Mouse (Mus musculus): ENCODE measurements around the gene Fam53b. TPM values are rescaled to one million over a fixed set of nuclear protein-coding genes. Genes with fewer than 3 reads are reported as not detected.

The Fam53b gene
- polyA plus RNA-seq, 1 experiment = 22.1 TPM

DNA sequence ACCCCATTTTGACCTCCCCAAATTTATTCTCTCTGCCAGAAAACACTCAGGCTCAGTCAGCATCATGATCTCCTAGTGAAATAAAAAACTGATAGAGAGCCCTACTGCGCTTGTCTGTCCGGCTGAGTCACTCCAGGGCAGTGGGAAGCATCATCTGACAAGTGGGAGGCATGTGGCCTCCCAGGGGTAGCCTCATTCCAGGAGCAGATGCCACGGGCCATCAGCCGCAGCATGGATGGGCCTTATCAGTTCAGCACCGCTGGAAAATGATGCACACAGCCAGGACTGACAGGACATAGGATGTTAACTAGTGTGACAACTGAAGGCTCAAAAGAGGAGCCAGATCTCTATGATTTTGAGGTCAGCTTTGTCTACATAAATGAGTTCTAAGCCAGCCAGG is 27.6 kb upstream of the Fam53b start:
- Histone ChIP-seq H3K4me3 (replicated peaks) (peak overlapping the region; percentile 71), H3K27me3 (replicated peaks) (no peaks in the 10 kb centered on the region), H3K4me1 (peaks cover 79% of the 10 kb centered on the region), H3K9me3 (no peaks in the 10 kb centered on the region), H3K36me3 (replicated peaks; ENCODE audit: low read length) (peaks cover 9% of the 10 kb centered on the region)
- TF ChIP-seq GATA1 (IDR thresholded peaks at IDR 0.05; ENCODE audit: borderline replicate concordance, low read length) = 0 out of 3 replicates have a peak, but pooled peaks have one; percentile 20
- TF ChIP-seq FLI1 (IDR thresholded peaks at IDR 0.05; ENCODE audit: low read length) = no peak

DNA sequence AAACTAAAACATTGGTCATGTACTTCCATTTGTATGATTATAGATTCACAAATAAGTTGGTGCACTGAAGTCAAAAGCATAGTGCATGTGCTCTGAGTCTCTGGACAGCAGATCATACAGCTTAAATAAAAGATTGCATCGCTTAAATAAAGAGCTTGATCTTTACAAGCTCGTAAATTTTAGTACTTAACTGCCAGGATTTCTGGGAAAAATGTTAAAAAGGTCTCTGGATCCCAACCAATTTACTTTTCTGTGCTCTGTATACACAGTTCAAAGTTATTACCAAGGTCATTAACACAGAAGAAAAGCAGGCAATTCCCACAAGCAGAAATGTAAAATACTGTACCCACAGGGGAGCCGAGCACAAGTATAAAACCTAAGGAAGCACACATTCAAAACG is 17.3 kb upstream of the Fam53b start:
- Histone ChIP-seq H3K9me3 (no peaks in the 10 kb centered on the region), H3K27me3 (replicated peaks) (no peaks in the 10 kb centered on the region), H3K36me3 (replicated peaks; ENCODE audit: low read length) (peaks cover 52% of the 10 kb centered on the region), H3K4me3 (replicated peaks) (no peak overlapping the region), H3K4me1 (peaks cover 38% of the 10 kb centered on the region)
- TF ChIP-seq GATA1 (IDR thresholded peaks at IDR 0.05; ENCODE audit: borderline replicate concordance, low read length) (no peak), FLI1 (IDR thresholded peaks at IDR 0.05; ENCODE audit: low read length) (no peak)

DNA sequence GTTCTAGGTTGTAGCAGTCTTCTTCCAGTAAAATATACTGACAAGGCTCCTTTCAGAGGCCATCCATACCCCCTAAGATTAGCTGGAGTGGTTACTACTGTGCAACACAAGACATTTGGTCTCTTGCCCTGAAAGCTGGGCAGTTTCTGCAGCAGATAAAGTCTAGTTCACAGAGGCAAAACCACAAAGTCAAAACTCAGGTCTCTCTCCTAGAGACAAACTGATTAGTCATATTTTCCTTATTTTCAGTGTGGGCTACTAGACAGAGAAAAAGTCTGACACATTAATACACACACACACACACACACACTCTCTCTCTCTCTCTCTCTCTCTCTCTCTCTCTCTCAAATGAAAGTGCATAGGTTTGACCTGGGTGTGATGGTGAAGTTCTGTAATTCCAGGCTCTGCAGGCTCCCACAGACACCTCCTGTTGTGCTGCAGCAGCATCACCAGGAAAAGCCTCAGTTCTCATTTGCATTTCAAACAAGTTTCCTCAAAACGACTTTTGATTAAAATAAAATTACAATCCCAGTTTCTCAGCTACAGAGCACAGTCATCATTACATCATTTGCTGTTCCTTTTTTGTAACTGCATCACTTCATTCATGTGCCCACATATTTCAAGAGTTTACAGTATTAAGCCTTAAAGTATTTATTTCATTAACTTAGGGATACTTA is 10.8 kb upstream of the Fam53b start:
- Histone ChIP-seq H3K4me3 (replicated peaks) (no peak overlapping the region), H3K9me3 (no peaks in the 10 kb centered on the region), H3K4me1 (peaks cover 63% of the 10 kb centered on the region), H3K27me3 (replicated peaks) (no peaks in the 10 kb centered on the region), H3K36me3 (replicated peaks; ENCODE audit: low read length) (peaks cover 23% of the 10 kb centered on the region)
- TF ChIP-seq GATA1 (IDR thresholded peaks at IDR 0.05; ENCODE audit: borderline replicate concordance, low read length) (no peak), FLI1 (IDR thresholded peaks at IDR 0.05; ENCODE audit: low read length) (no peak)

DNA sequence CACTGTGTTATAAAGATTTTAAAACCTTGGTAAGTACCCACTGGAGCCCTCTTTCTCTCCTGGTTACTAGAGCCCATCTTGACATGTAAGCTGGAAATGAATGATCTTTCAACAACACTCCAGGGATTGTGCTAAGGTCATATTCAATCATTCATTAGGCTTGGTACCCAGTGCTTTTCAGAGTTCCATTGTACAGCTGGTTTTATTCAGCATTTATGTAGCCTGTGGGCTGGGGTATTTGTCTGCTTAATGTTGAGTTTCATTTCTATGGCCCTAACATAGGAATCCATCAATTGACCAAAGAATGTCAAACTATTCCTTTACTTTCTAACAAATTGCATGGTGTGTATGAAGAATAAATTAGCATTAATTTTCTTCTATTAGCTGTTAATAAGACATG is 10.1 kb upstream of the Fam53b start:
- Histone ChIP-seq H3K4me1 (peaks cover 62% of the 10 kb centered on the region), H3K4me3 (replicated peaks) (no peak overlapping the region), H3K9me3 (no peaks in the 10 kb centered on the region), H3K36me3 (replicated peaks; ENCODE audit: low read length) (peaks cover 23% of the 10 kb centered on the region), H3K27me3 (replicated peaks) (no peaks in the 10 kb centered on the region)
- no peak for TF ChIP-seq FLI1 (IDR thresholded peaks at IDR 0.05; ENCODE audit: low read length)
- no peak for TF ChIP-seq GATA1 (IDR thresholded peaks at IDR 0.05; ENCODE audit: borderline replicate concordance, low read length)

DNA sequence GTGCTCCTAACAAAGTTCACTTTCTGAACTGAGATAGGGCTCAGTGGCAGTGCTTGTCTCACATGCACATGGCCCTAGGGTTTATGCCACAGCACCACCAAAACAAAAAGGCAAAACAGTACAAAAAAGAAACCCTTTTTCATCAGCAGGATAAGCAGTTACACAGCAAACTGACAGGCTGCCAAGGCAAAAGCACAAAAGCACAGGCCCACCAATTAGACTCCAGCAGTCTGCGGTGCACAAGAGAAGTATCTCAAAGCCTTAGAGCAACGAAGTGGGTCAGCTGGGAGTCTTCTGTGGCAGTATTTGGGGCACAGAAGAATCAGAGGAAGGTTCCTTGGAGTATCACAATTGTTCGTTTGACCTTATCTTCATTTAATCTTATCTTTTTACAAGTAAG is 7.0 kb upstream of the Fam53b start:
- no peak for TF ChIP-seq FLI1 (IDR thresholded peaks at IDR 0.05; ENCODE audit: low read length)
- H3K9me3 ChIP-seq = no peaks in the 10 kb centered on the region
- no peak overlapping the region for H3K4me3 ChIP-seq (replicated peaks)
- H3K36me3 ChIP-seq (replicated peaks; ENCODE audit: low read length) = peaks cover 18% of the 10 kb centered on the region
- peaks cover 36% of the 10 kb centered on the region for H3K4me1 ChIP-seq
- H3K27me3 ChIP-seq (replicated peaks) = no peaks in the 10 kb centered on the region

DNA sequence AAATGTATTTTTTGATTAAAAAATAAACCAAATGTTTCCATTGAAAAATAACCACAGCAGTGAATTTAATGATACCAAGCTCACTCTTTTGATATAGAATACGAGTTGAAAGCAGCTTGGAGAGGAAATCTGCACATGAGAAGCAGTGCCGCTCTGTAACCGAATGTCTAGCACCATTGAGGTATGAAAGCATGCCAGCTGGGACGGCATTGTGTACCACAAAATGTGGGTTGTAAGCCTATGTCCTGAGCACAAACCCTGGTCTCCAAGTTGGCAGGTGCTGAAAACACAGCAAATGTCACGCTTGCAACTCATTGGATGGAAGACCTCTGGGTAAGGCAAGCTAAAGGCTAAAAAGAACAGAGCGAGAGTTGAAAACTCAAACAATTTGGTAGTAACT is 3.4 kb upstream of the Fam53b start:
- peaks cover 11% of the 10 kb centered on the region for H3K4me1 ChIP-seq
- H3K4me3 ChIP-seq (replicated peaks) = no peak overlapping the region
- no peaks in the 10 kb centered on the region for H3K27me3 ChIP-seq (replicated peaks)
- no peak for TF ChIP-seq GATA1 (IDR thresholded peaks at IDR 0.05; ENCODE audit: borderline replicate concordance, low read length)
- no peak for TF ChIP-seq FLI1 (IDR thresholded peaks at IDR 0.05; ENCODE audit: low read length)
- peaks cover 15% of the 10 kb centered on the region for H3K36me3 ChIP-seq (replicated peaks; ENCODE audit: low read length)
- H3K9me3 ChIP-seq = no peaks in the 10 kb centered on the region

DNA sequence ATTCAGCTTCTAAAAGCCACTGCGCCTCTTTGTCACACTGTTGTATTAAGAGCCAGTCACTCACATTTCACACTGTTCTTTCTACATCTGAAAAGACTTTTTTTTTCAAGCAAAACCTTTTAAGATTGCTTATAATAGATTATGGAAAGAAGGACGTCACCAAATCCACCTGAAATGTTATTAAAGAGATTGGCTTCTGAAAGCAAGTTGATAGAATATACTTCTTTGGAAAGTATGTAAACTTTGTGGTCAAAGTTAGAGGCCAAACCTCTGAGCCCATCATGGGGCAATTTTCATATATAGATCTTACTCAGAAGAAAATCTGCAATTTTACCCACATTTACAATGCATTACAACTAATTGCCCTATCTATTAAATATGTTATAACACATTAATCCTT is 2.8 kb upstream of the Fam53b start:
- H3K4me1 ChIP-seq = peaks cover 12% of the 10 kb centered on the region
- no peak overlapping the region for H3K4me3 ChIP-seq (replicated peaks)
- no peaks in the 10 kb centered on the region for H3K9me3 ChIP-seq
- no peaks in the 10 kb centered on the region for H3K27me3 ChIP-seq (replicated peaks)
- TF ChIP-seq FLI1 (IDR thresholded peaks at IDR 0.05; ENCODE audit: low read length) (no peak), GATA1 (IDR thresholded peaks at IDR 0.05; ENCODE audit: borderline replicate concordance, low read length) (no peak)
- H3K36me3 ChIP-seq (replicated peaks; ENCODE audit: low read length) = peaks cover 14% of the 10 kb centered on the region

DNA sequence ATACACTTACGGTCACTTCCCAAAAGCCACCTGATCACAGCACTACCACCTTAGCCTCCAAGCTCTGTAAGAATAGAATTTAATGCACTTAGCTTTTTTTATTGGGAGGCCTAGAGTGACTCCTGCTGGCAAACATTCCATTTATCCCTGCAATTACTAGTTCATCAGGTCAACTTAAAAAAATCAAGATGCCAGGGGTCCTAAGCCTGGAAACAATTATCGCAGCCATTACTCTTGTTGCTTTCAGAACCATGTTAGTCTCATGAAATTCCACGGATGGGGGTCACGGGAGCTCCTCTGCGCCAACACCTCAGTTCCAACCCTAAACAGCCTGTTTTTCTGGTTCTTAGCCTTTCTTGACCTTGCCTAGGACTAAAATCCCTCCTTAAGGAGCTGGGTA is 1.4 kb upstream of the Fam53b start:
- H3K27me3 ChIP-seq (replicated peaks) = no peaks in the 10 kb centered on the region
- no peak for TF ChIP-seq GATA1 (IDR thresholded peaks at IDR 0.05; ENCODE audit: borderline replicate concordance, low read length)
- no peak for TF ChIP-seq FLI1 (IDR thresholded peaks at IDR 0.05; ENCODE audit: low read length)

DNA sequence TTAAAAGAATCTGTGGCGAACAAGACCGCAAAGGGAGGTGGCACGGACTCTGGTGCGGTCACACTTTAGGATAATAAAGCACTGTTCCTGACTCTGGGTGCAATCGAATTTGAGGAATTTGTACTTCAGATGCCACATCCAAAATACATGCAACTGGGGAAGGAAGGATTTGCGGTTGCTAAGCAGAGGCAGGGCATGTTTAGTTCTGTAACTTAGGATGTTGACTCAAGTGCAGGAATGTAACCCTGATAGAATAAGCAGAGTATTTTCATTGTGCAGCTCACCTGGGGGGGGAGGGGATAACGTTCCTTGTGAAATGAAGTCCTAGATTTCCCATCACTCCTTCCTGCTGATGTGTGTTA is 384 bp upstream of the Fam53b start:
- Histone ChIP-seq H3K9me3 (no peaks in the 10 kb centered on the region), H3K27me3 (replicated peaks) (no peaks in the 10 kb centered on the region), H3K36me3 (replicated peaks; ENCODE audit: low read length) (peaks cover 8% of the 10 kb centered on the region), H3K4me3 (replicated peaks) (peak overlapping the region; percentile 98), H3K4me1 (peaks cover 31% of the 10 kb centered on the region)
- TF ChIP-seq GATA1 (IDR thresholded peaks at IDR 0.05; ENCODE audit: borderline replicate concordance, low read length) (no peak), FLI1 (IDR thresholded peaks at IDR 0.05; ENCODE audit: low read length) (no peak)

More for the DNA sequence above, 1.4 kb upstream of the Fam53b start:
- H3K9me3 ChIP-seq = no peaks in the 10 kb centered on the region
- peaks cover 21% of the 10 kb centered on the region for H3K4me1 ChIP-seq
- no peak overlapping the region for H3K4me3 ChIP-seq (replicated peaks)
- H3K36me3 ChIP-seq (replicated peaks; ENCODE audit: low read length) = peaks cover 8% of the 10 kb centered on the region

DNA sequence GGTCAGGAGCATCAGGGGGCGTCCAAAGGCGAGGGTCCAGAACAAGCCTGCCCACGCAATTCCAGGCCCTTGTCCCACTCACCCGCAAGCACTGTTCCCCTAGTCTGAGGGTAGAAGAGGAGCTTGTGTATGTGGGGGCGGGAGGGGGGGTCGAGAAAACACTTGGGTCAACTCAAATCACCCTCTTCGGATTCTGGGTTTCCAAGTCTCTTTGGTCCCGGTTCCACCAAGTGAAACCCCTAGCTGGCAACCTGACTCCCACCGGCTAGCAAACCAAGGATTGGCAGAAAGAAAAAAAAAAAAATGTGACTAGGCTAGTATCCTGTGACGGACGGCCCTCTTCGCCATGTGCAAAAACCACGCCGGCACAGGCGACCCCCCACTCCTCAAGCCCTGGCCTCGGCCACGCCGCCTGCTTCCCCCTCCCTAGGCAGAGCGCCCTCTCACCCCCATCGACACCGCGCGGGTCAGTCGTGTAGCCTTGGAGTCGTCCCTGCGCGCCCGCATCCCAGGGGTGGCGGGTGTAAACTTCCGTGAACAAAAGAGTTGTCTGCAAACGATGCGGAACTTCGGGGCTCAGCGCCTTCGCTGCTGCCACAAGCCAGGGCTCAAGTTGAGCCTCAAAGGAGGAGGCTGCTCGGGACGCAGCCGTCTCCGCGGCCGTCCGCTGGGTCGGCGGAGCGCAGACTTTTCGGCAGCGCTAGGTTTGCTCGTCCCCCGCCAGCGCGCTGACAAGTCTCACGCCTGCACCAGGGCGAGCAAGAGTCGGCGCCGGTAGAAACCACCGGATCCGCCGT is 869 bp downstream of the Fam53b start:
- H3K9me3 ChIP-seq = no peaks in the 10 kb centered on the region
- H3K27me3 ChIP-seq (replicated peaks) = no peaks in the 10 kb centered on the region
- peaks cover 8% of the 10 kb centered on the region for H3K36me3 ChIP-seq (replicated peaks; ENCODE audit: low read length)
- H3K4me3 ChIP-seq (replicated peaks) = peak overlapping the region; percentile 98
- TF ChIP-seq GATA1 (IDR thresholded peaks at IDR 0.05; ENCODE audit: borderline replicate concordance, low read length) (no peak), FLI1 (IDR thresholded peaks at IDR 0.05; ENCODE audit: low read length) (no peak)
- H3K4me1 ChIP-seq = peaks cover 44% of the 10 kb centered on the region

Measured in megakaryocyte, embryonic 14.5 days (primary cell).